Mouse (Mus musculus) lung, adult 2 months (tissue): ENCODE measurements around the gene Plin4. TPM values are rescaled to one million over a fixed set of nuclear protein-coding genes. Genes with fewer than 3 reads are reported as not detected.
A peak's percentile ranks its signal among the peaks of the same experiment; 100 is the strongest.

Source experiments
- DNase-seq: peaks from one replicate; pipeline ENCODE4 v3.0.0; 2022
- H3K4me1 ChIP-seq: fragments of 200-500 bp; 2 replicates; pipeline ENCODE4 v1.6.1; 2011; ENCODE audit warnings: low read length; ENCODE audit not compliant: control insufficient read depth, insufficient read depth
- H3K4me3 ChIP-seq: fragments of 200-500 bp; replicated peaks from 2 replicates; pipeline ENCODE3; 2011; ENCODE audit warnings: low read depth, mild to moderate bottlenecking, control low read depth, low read length; ENCODE audit errors: extremely low read depth
- CTCF ChIP-seq: fragments of 200-500 bp; IDR thresholded peaks from 2 replicates; pipeline ENCODE4 v1.5.1; 2011; ENCODE audit warnings: mild to moderate bottlenecking, low read length, control low read depth; ENCODE audit not compliant: insufficient read depth
- POLR2A ChIP-seq: fragments of 200-500 bp; IDR thresholded peaks from 2 replicates; pipeline ENCODE4 v1.6.1; 2011; ENCODE audit warnings: low read depth, mild to moderate bottlenecking, control low read depth, low read length, borderline replicate concordance; ENCODE audit errors: extremely low read depth
- WGBS: fragments of 180-500 bp; shearing (Covaris S2); methylation state at CpG from one replicate; pipeline ENCODE4 v1.1.7; 2018; 5-methylcytosine and 5-hydroxymethylcytosine counted together
- polyA plus RNA-seq: library from polyadenylated mRNA; depleted of rRNA; stranded (reverse); fragments of >200 nt; gene quantifications from 2 replicates; pipeline ENCODE4 v1.2.3, GENCODE M21; 2012

Plin4 gene
- polyA plus RNA-seq, 1 experiment: 25.2 TPM

- H3K4me3 ChIP-seq: peak overlapping the region; percentile 43
- H3K4me1 ChIP-seq: 0 out of 2 replicates have a peak, but pooled peaks cover 2% of the 10 kb centered on the region
- DNase-seq: peak; percentile 66
- TF ChIP-seq POLR2A (no peak), CTCF (no peak)
- 3% methylated on average over 66 of the region's 66 CpGs for WGBS
These were observed 10.6 kb upstream of the Plin4 start for GRCm38 (mm10) chr17:56119981-56120880.

GRCm38 (mm10) chr17:56119431-56119830, 9.8 kb upstream of the Plin4 start:
- H3K4me3 ChIP-seq: peak overlapping the region; percentile 4
- DNase-seq: no peak
- H3K4me1 ChIP-seq: 0 out of 2 replicates have a peak, but pooled peaks cover 2% of the 10 kb centered on the region
- no peak for TF ChIP-seq CTCF
- TF ChIP-seq POLR2A: no peak
- 32% methylated on average over 12 of the region's 12 CpGs for WGBS

DNA sequence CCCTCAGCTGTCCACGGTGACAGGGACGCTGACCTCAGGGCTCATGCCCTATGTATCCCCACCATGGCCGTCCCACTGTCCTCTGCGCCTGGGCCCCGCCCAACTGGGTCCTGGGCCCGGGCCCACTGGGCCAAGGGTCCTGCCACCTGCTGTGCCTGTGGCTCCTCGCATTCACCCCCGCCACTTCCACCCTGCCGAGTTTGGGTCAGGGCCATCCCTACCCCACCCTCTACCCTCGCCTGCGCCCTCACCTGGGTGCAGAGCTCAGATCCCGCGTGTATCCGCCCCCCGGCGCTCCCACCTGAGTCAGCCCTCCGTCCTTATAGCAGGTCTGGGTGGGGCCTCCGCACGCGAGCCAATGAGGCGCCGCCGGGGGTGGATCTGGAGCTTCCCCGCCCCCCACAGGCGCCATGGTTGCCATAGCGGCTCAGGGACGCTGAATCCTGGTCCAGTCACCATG, 7.7 kb upstream of the Plin4 start, which contains the start of gene Plin5:
Gene Plin5, minus strand, starts transcription at position 346 of the 460 bp plus-strand sequence.
- peak; percentile 36 for DNase-seq
- Histone ChIP-seq H3K4me1 (0 out of 2 replicates have a peak, but pooled peaks cover 2% of the 10 kb centered on the region), H3K4me3 (no peak within 1 kb of the TSS)
- TF ChIP-seq POLR2A (no peak), CTCF (no peak)
- WGBS: 2% methylated on average over 27 of the region's 27 CpGs

- WGBS: 68% methylated on average over 10 of the region's 10 CpGs
- TF ChIP-seq POLR2A (no peak), CTCF (no peak)
- Histone ChIP-seq H3K4me3 (no peak overlapping the region), H3K4me1 (0 out of 2 replicates have a peak, but pooled peaks cover 2% of the 10 kb centered on the region)
- DNase-seq: no peak
These were observed 6.6 kb upstream of the Plin4 start for GRCm38 (mm10) chr17:56116193-56116592.

DNA sequence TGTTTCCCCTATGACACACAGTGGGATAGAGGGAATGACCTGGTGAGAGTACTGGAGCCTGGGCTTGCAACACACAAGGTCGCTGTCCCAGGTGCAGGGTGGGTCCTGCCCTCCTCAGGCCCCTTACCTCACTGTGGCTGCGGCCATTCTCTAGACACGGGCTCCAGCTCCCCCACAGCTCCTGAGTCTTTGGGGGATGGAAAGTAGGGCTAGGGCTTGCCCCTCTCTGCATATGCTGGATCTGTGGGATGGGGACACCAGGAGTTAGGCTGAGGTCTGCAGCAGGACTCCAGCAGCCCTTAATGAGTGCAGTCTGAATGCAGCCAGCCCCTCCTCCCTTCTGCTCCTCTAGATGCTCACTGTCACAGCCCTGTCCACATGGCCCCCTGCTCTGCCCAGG, 3.1 kb upstream of the Plin4 start:
- DNase-seq: no peak
- WGBS: 72% methylated on average over 3 of the region's 3 CpGs
- Histone ChIP-seq H3K4me1 (no peaks in the 10 kb centered on the region), H3K4me3 (no peak overlapping the region)
- TF ChIP-seq CTCF (no peak), POLR2A (no peak)

GRCm38 (mm10) chr17:56111864-56112263, 2.3 kb upstream of the Plin4 start:
- Histone ChIP-seq H3K4me3 (no peak overlapping the region), H3K4me1 (no peaks in the 10 kb centered on the region)
- TF ChIP-seq POLR2A (no peak), CTCF (peak; percentile 94)
- 53% methylated on average over 5 of the region's 5 CpGs for WGBS
- peak; percentile 45 for DNase-seq

DNA sequence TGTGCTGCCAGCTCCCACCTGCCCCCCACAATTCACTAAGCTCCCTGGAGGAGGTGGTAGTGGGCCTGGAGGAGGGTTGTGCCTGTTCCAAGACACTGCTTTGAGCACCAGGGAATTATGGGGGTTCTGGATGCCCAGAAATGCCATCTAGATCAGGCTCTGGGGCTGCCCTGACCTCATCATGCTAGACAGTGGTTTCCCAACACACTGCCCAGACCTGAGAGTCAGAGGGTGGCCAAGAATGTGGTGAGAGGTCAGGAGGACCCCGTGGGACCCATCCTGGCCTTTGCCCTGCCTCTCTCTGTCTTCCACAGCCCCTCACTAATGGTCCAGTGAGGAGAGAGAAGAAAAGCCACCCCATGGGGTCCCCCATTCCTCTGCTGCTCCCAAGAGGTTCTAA, 1.4 kb upstream of the Plin4 start:
- H3K4me3 ChIP-seq: no peak overlapping the region
- 50% methylated on average over 1 of the region's 1 CpGs for WGBS
- TF ChIP-seq POLR2A (no peak), CTCF (no peak)
- no peak for DNase-seq
- no peaks in the 10 kb centered on the region for H3K4me1 ChIP-seq

DNA sequence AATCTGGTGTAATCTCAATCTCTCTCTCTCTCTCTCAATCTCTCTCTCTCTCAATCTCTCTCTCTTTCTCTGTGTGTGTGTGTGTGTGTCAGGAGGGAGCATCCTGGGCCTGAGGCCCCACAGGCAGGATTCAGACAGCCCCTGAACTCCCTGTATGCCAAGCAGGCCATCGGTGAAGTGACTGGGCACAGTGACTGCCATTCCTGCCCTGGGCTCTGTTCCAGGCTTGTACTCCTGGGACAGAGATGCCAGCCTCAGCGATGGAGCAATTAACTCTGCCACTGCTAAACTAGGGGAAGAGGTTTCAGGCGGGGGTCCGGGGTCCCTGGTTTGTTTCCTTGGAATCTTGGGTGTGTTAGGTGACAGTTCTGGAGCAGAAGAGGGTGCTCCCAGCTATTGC, 968 bp upstream of the Plin4 start:
- whole genome bisulfite sequencing: 69% methylated on average over 4 of the region's 4 CpGs
- no peak for DNase-seq
- no peak overlapping the region for H3K4me3 ChIP-seq
- TF ChIP-seq POLR2A (no peak), CTCF (no peak)
- H3K4me1 ChIP-seq: no peaks in the 10 kb centered on the region

GRCm38 (mm10) chr17:56108334-56109044, 1.1 kb downstream of the Plin4 start:
- TF ChIP-seq CTCF (no peak), POLR2A (no peak)
- DNase-seq: peak; percentile 21
- WGBS: 63% methylated on average over 6 of the region's 6 CpGs
- Histone ChIP-seq H3K4me3 (no peak overlapping the region), H3K4me1 (no peaks in the 10 kb centered on the region)

DNA sequence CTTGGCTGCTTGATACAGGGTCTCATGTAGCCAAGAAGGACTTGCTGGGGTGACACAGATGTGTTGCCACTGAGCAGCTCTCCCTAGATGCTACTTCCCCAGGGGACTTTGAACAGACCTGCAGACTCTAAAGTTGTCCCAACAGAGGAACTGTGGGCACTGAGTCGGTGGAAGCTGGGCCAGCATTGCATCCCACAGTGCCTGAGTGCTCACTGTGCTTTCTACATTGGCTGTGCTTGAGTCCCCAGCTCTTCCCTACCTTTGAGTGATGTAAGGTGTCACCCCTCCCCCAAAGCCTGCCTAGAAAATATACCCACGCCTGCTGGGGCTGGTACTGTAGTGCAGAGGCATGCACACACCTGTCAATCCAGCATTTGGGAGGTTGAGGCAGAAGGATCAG, 1.9 kb downstream of the Plin4 start:
- no peak for DNase-seq
- Histone ChIP-seq H3K4me3 (no peak overlapping the region), H3K4me1 (no peaks in the 10 kb centered on the region)
- WGBS: 69% methylated on average over 2 of the region's 2 CpGs
- TF ChIP-seq CTCF (no peak), POLR2A (no peak)
